Mouse (Mus musculus) hindbrain, embryonic 16.5 days (tissue): ENCODE measurements around the gene Amz1. TPM values are rescaled to one million over a fixed set of nuclear protein-coding genes. Genes with fewer than 3 reads are reported as not detected.

ENCODE experiments used
- ATAC-seq: fragments of 200-750 bp; cut with Nextera tagmentation; 2 replicates; pipeline ENCODE4 v1.8.0; 2017; ENCODE audit warnings: moderate TSS enrichment, moderate library complexity
- H3K27ac ChIP-seq: fragments of 300-500 bp; sonication (generic); 2 replicates; pipeline ENCODE4 v1.5.1; 2014; ENCODE audit warnings: low read depth, mild to moderate bottlenecking, control low read depth, low read length, moderate library complexity
- H3K27me3 ChIP-seq: fragments of 300-500 bp; sonication (generic); replicated peaks from 2 replicates; pipeline ENCODE4 v1.6.1; 2014; ENCODE audit warnings: low read length; ENCODE audit not compliant: control insufficient read depth, insufficient read depth
- H3K36me3 ChIP-seq: fragments of 300-500 bp; sonication (generic); 2 replicates; pipeline ENCODE4 v1.6.1; 2014; ENCODE audit warnings: mild to moderate bottlenecking, low read length, moderate library complexity, mixed read lengths; ENCODE audit not compliant: control insufficient read depth, insufficient read depth
- H3K4me1 ChIP-seq: fragments of 300-500 bp; sonication (generic); 2 replicates; pipeline ENCODE4 v1.6.1; 2014; ENCODE audit warnings: low read depth, low read length; ENCODE audit not compliant: control insufficient read depth, insufficient read depth
- H3K4me2 ChIP-seq: fragments of 300-500 bp; sonication (generic); 2 replicates; pipeline ENCODE4 v1.6.1; 2014; ENCODE audit warnings: mild to moderate bottlenecking, low read length, control low read depth, moderate library complexity
- H3K4me3 ChIP-seq: fragments of 300-500 bp; sonication (generic); 2 replicates; pipeline ENCODE4 v1.5.1; 2014; ENCODE audit warnings: mild to moderate bottlenecking, low read length, control low read depth, moderate library complexity
- H3K9ac ChIP-seq: fragments of 300-500 bp; sonication (generic); 2 replicates; pipeline ENCODE4 v1.6.1; 2014; ENCODE audit warnings: low read depth, mild to moderate bottlenecking, control low read depth, low read length, moderate library complexity
- H3K9me3 ChIP-seq: fragments of 300-500 bp; sonication (generic); 2 replicates; pipeline ENCODE4 v1.6.1; 2014; ENCODE audit warnings: mild to moderate bottlenecking, low read length, moderate library complexity; ENCODE audit not compliant: control insufficient read depth
- WGBS: fragments of 180-500 bp; shearing (Covaris S2); extraction: QIAGEN DNeasy Blood & Tissue Kit; methylation state at CpG from one replicate; pipeline ENCODE4 v1.1.7; 2014; 5-methylcytosine and 5-hydroxymethylcytosine counted together
- polyA plus RNA-seq: library from polyadenylated mRNA; unstranded; fragments of >200 nt; fragmentation: Nextera tagmentation; extraction: Ambion mirVana; gene quantifications from 2 replicates; pipeline ENCODE4 v1.2.1, GENCODE M21; 2015

The Amz1 gene
- polyA plus RNA-seq, 1 experiment from 2014 or later: 6.6 TPM

- Histone ChIP-seq H3K9me3 (no peaks in the 10 kb centered on the region), H3K9ac (no peak overlapping the region), H3K36me3 (peaks cover 17% of the 10 kb centered on the region), H3K27ac (no peak overlapping the region), H3K4me3 (no peak overlapping the region), H3K27me3 (no peaks in the 10 kb centered on the region), H3K4me1 (peaks cover 4% of the 10 kb centered on the region), H3K4me2 (no peak overlapping the region)
- WGBS: 77% methylated on average over 7 of the region's 7 CpGs
- no peak for ATAC-seq
Measured at GRCm38 (mm10) chr5:140695987-140696386, 27.9 kb upstream of the Amz1 start.

- 83% methylated on average over 9 of the region's 9 CpGs for WGBS
- no peaks in the 10 kb centered on the region for H3K27me3 ChIP-seq
- H3K4me2 ChIP-seq: no peak overlapping the region
- no peak overlapping the region for H3K27ac ChIP-seq
- no peak overlapping the region for H3K9ac ChIP-seq
- peaks cover 8% of the 10 kb centered on the region; the same call in 1 of the 2 replicates for H3K36me3 ChIP-seq
- H3K4me3 ChIP-seq: no peak overlapping the region
- H3K4me1 ChIP-seq: peaks cover 18% of the 10 kb centered on the region
- H3K9me3 ChIP-seq: no peaks in the 10 kb centered on the region
- no peak for ATAC-seq
Measured at GRCm38 (mm10) chr5:140699776-140700175, 24.2 kb upstream of the Amz1 start.

- Histone ChIP-seq H3K9ac (peak overlapping the region; percentile 91), H3K4me2 (peak overlapping the region; percentile 84), H3K27ac (peak overlapping the region; percentile 83), H3K4me3 (peak overlapping the region; percentile 84), H3K27me3 (no peaks in the 10 kb centered on the region), H3K36me3 (peaks cover 8% of the 10 kb centered on the region; the same call in 1 of the 2 replicates), H3K4me1 (peaks cover 25% of the 10 kb centered on the region), H3K9me3 (no peaks in the 10 kb centered on the region)
- WGBS: under 1% methylated on average over 24 of the region's 25 CpGs
- ATAC-seq: peak; percentile 9; the same call in 1 of the 2 replicates
Measured at GRCm38 (mm10) chr5:140701661-140702060, 22.3 kb upstream of the Amz1 start.

- Histone ChIP-seq H3K27me3 (no peaks in the 10 kb centered on the region), H3K27ac (peak within 1 kb of the TSS; percentile 83), H3K4me1 (peaks cover 25% of the 10 kb centered on the region), H3K4me2 (peak within 1 kb of the TSS; percentile 84), H3K9me3 (no peaks in the 10 kb centered on the region), H3K4me3 (peak within 1 kb of the TSS; percentile 84), H3K36me3 (peaks cover 4% of the 10 kb centered on the region; the same call in 1 of the 2 replicates), H3K9ac (peak within 1 kb of the TSS; percentile 91)
- 0% methylated on average over 22 of the region's 33 CpGs for WGBS
- peak; percentile 65 for ATAC-seq
Measured at GRCm38 (mm10) chr5:140702103-140702513, 21.8 kb upstream of the Amz1 start, which contains the start of gene Iqce. TSS of gene Iqce (minus strand) at chr5:140702378.

- peak overlapping the region; percentile 84 for H3K4me2 ChIP-seq
- 68% methylated on average over 19 of the region's 19 CpGs for WGBS
- peaks cover 3% of the 10 kb centered on the region; the same call in 1 of the 2 replicates for H3K36me3 ChIP-seq
- no peaks in the 10 kb centered on the region for H3K9me3 ChIP-seq
- peaks cover 25% of the 10 kb centered on the region for H3K4me1 ChIP-seq
- no peak for ATAC-seq
- peak overlapping the region; percentile 91 for H3K9ac ChIP-seq
- H3K27ac ChIP-seq: peak overlapping the region; percentile 13
- H3K27me3 ChIP-seq: no peaks in the 10 kb centered on the region
- H3K4me3 ChIP-seq: peak overlapping the region; percentile 84
Measured at GRCm38 (mm10) chr5:140702618-140703175, 21.2 kb upstream of the Amz1 start.

GRCm38 (mm10) chr5:140703480-140704377 lies 20.2 kb upstream of the Amz1 start:
- H3K9me3 ChIP-seq: no peaks in the 10 kb centered on the region
- peak overlapping the region; percentile 36 for H3K9ac ChIP-seq
- H3K27ac ChIP-seq: peak overlapping the region; percentile 92
- H3K4me2 ChIP-seq: peak overlapping the region; percentile 52
- WGBS: 42% methylated on average over 17 of the region's 17 CpGs
- H3K27me3 ChIP-seq: no peaks in the 10 kb centered on the region
- peak overlapping the region; percentile 52 for H3K4me3 ChIP-seq
- H3K36me3 ChIP-seq: peaks cover 3% of the 10 kb centered on the region; the same call in 1 of the 2 replicates
- peaks cover 25% of the 10 kb centered on the region for H3K4me1 ChIP-seq
- no peak for ATAC-seq

- Histone ChIP-seq H3K36me3 (peaks cover 3% of the 10 kb centered on the region; the same call in 1 of the 2 replicates), H3K9ac (peak within 1 kb of the TSS; percentile 72), H3K4me3 (peak within 1 kb of the TSS; percentile 52), H3K4me1 (peaks cover 25% of the 10 kb centered on the region), H3K27ac (peak within 1 kb of the TSS; percentile 92), H3K27me3 (no peaks in the 10 kb centered on the region), H3K9me3 (no peaks in the 10 kb centered on the region), H3K4me2 (peak within 1 kb of the TSS; percentile 79)
- WGBS: under 1% methylated on average over 69 of the region's 69 CpGs
- ATAC-seq: peak; percentile 92
Measured at GRCm38 (mm10) chr5:140704378-140705251, 19.3 kb upstream of the Amz1 start, which contains the start of gene Brat1. TSS of gene Brat1 (plus strand) at chr5:140705011.

GRCm38 (mm10) chr5:140705501-140706171 lies 18.3 kb upstream of the Amz1 start:
- Histone ChIP-seq H3K4me2 (peak overlapping the region; percentile 79), H3K27me3 (no peaks in the 10 kb centered on the region), H3K4me3 (peak overlapping the region; percentile 52), H3K36me3 (peaks cover 6% of the 10 kb centered on the region), H3K27ac (peak overlapping the region; percentile 62), H3K9me3 (no peaks in the 10 kb centered on the region), H3K9ac (peak overlapping the region; percentile 72), H3K4me1 (peaks cover 22% of the 10 kb centered on the region)
- ATAC-seq: no peak
- 62% methylated on average over 7 of the region's 7 CpGs for WGBS
